Mouse (Mus musculus): ENCODE measurements around the gene Olfr49.

DNA sequence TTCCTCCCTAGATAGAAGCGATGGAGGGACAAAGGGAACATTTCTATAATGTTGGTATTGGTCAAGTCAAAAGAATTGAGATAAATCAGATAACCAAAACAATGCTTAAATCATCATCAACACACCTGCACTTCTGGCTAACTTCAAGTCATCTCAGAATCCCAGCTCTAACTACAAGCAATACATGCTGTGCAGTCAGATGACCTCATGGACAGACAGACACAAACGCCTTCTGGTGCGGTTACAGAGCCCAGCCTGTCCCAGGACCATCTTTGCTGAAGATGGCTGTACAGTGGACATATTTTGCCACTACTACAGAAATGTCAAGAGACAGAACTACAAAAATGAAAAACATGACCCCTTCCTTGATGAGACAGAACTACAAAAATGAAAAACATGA is 14.3 kb downstream of the Olfr49 start:
- TF ChIP-seq CTCF (IDR thresholded peaks at IDR 0.05; ENCODE audit: borderline replicate concordance, control insufficient read depth, extremely low read depth, insufficient read depth, low read length, poor library complexity) = no peak
- TF ChIP-seq POLR2A (IDR thresholded peaks at IDR 0.05; ENCODE audit: control insufficient read depth, extremely low read depth, insufficient read depth, low read length, poor library complexity) = no peak

Data from thymus, adult 2 months (tissue).